Mouse (Mus musculus) forebrain, postnatal 0 days (tissue): ENCODE measurements at regions not wholly inside any gene's neighbourhood (a gene's known extent, or its start where the extent isn't known, plus 50 kb on each side); places are given as distances from the start of the nearest gene placed in this dataset.

Experiments used
- ATAC-seq: fragments of 200-750 bp; cut with Nextera tagmentation; 2 replicates; pipeline ENCODE4 v1.8.0; 2017; ENCODE audit warnings: mild to moderate bottlenecking, moderate library complexity
- DNase-seq: peaks from one replicate; pipeline ENCODE4 v3.0.0-alpha.2; 2015
- H3K27ac ChIP-seq: fragments of 300-500 bp; sonication (generic); 2 replicates; pipeline ENCODE4 v1.5.1; 2014; ENCODE audit warnings: low read depth, mild to moderate bottlenecking, antibody characterized with exemption, low read length, moderate library complexity, mixed read lengths
- H3K27me3 ChIP-seq: fragments of 300-500 bp; sonication (generic); 2 replicates; pipeline ENCODE4 v1.6.1; 2014; ENCODE audit warnings: mild to moderate bottlenecking, low read length, mixed read lengths; ENCODE audit not compliant: insufficient read depth
- H3K36me3 ChIP-seq: fragments of 300-500 bp; sonication (generic); 2 replicates; pipeline ENCODE4 v1.6.1; 2014; ENCODE audit warnings: mild to moderate bottlenecking, moderate library complexity; ENCODE audit not compliant: insufficient read depth
- H3K4me1 ChIP-seq: fragments of 300-500 bp; sonication (generic); 2 replicates; pipeline ENCODE4 v1.6.1; 2014; ENCODE audit warnings: antibody characterized with exemption; ENCODE audit not compliant: insufficient read depth
- H3K4me2 ChIP-seq: fragments of 300-500 bp; sonication (generic); 2 replicates; pipeline ENCODE4 v1.6.1; 2014; ENCODE audit warnings: low read depth, mild to moderate bottlenecking, moderate library complexity
- H3K4me3 ChIP-seq: fragments of 300-500 bp; sonication (generic); 2 replicates; pipeline ENCODE4 v1.5.1; 2014; ENCODE audit warnings: low read depth, low read length, mixed read lengths
- H3K9ac ChIP-seq: fragments of 300-500 bp; sonication (generic); 2 replicates; pipeline ENCODE4 v1.6.1; 2014; ENCODE audit warnings: mild to moderate bottlenecking
- H3K9me3 ChIP-seq: fragments of 300-500 bp; sonication (generic); 2 replicates; pipeline ENCODE4 v1.6.1; 2016; ENCODE audit warnings: low read length
- CTCF ChIP-seq: sonication (generic); IDR thresholded peaks from 2 replicates; pipeline ENCODE4 v1.5.1; 2016; ENCODE audit warnings: antibody characterized with exemption, control low read depth, low read depth
- WGBS: fragments of 180-500 bp; shearing (Covaris S2); extraction: QIAGEN DNeasy Blood & Tissue Kit; methylation state at CpG from one replicate; pipeline ENCODE4 v1.1.7; 2014; 5-methylcytosine and 5-hydroxymethylcytosine counted together

- Histone ChIP-seq H3K4me2 (no peak overlapping the region), H3K36me3 (no peaks in the 10 kb centered on the region), H3K27me3 (no peaks in the 10 kb centered on the region), H3K4me3 (no peak overlapping the region), H3K4me1 (peaks cover 3% of the 10 kb centered on the region), H3K27ac (no peak overlapping the region), H3K9ac (no peak overlapping the region), H3K9me3 (no peaks in the 10 kb centered on the region)
- DNase-seq (no peak), ATAC-seq (peak; percentile 70)
- 14% methylated on average over 2 of the region's 2 CpGs for WGBS
- no peak for TF ChIP-seq CTCF
Observed at GRCm38 (mm10) chr12:29121159-29121558, 369.6 kb downstream of the Eipr1 start.

- Histone ChIP-seq H3K36me3 (no peaks in the 10 kb centered on the region), H3K9ac (no peak overlapping the region), H3K9me3 (no peaks in the 10 kb centered on the region), H3K27ac (no peak overlapping the region), H3K27me3 (no peaks in the 10 kb centered on the region), H3K4me1 (peaks cover 3% of the 10 kb centered on the region), H3K4me2 (no peak overlapping the region), H3K4me3 (no peak overlapping the region)
- no peak for DNase-seq
- ATAC-seq = no peak
- 85% methylated on average over 4 of the region's 4 CpGs for WGBS
- no peak for TF ChIP-seq CTCF
Observed at GRCm38 (mm10) chr12:29122931-29123330, 371.3 kb downstream of the Eipr1 start.

- no peaks in the 10 kb centered on the region for H3K36me3 ChIP-seq
- H3K4me3 ChIP-seq = no peak overlapping the region
- H3K4me1 ChIP-seq = peaks cover 3% of the 10 kb centered on the region
- DNase-seq = no peak
- no peak overlapping the region for H3K9ac ChIP-seq
- no peak; the same call in 1 of the 2 replicates for ATAC-seq
- H3K27me3 ChIP-seq = no peaks in the 10 kb centered on the region
- no peak overlapping the region for H3K4me2 ChIP-seq
- H3K27ac ChIP-seq = 0 out of 2 replicates have a peak overlapping the region, but pooled peaks have one; percentile 21
- 43% methylated on average over 7 of the region's 7 CpGs for WGBS
- no peaks in the 10 kb centered on the region for H3K9me3 ChIP-seq
- no peak for TF ChIP-seq CTCF
Observed at GRCm38 (mm10) chr12:29124079-29124668, 372.6 kb downstream of the Eipr1 start.

GRCm38 (mm10) chr12:29128844-29129243, 377.2 kb downstream of the Eipr1 start:
- no peaks in the 10 kb centered on the region for H3K36me3 ChIP-seq
- DNase-seq (peak; percentile 53), ATAC-seq (peak; percentile 79)
- TF ChIP-seq CTCF = peak; percentile 73
- H3K4me1 ChIP-seq = peaks cover 2% of the 10 kb centered on the region
- no peak overlapping the region for H3K9ac ChIP-seq
- 51% methylated on average over 10 of the region's 10 CpGs for WGBS
- H3K4me3 ChIP-seq = no peak overlapping the region
- no peak overlapping the region for H3K27ac ChIP-seq
- no peak overlapping the region for H3K4me2 ChIP-seq
- no peaks in the 10 kb centered on the region for H3K9me3 ChIP-seq
- no peaks in the 10 kb centered on the region for H3K27me3 ChIP-seq

GRCm38 (mm10) chr12:29129331-29129730, 377.7 kb downstream of the Eipr1 start:
- Histone ChIP-seq H3K4me2 (no peak overlapping the region), H3K9me3 (no peaks in the 10 kb centered on the region), H3K4me3 (no peak overlapping the region), H3K9ac (no peak overlapping the region), H3K4me1 (no peaks in the 10 kb centered on the region), H3K27me3 (no peaks in the 10 kb centered on the region), H3K36me3 (no peaks in the 10 kb centered on the region), H3K27ac (no peak overlapping the region)
- DNase-seq = no peak
- no peak for TF ChIP-seq CTCF
- no peak for ATAC-seq
- WGBS = 49% methylated on average over 4 of the region's 4 CpGs

- H3K4me2 ChIP-seq = no peak overlapping the region
- WGBS = 87% methylated on average over 2 of the region's 2 CpGs
- H3K4me3 ChIP-seq = no peak overlapping the region
- no peaks in the 10 kb centered on the region for H3K9me3 ChIP-seq
- no peak for TF ChIP-seq CTCF
- no peak overlapping the region for H3K27ac ChIP-seq
- H3K36me3 ChIP-seq = no peaks in the 10 kb centered on the region
- no peak overlapping the region for H3K9ac ChIP-seq
- ATAC-seq = no peak
- no peak for DNase-seq
- no peaks in the 10 kb centered on the region for H3K27me3 ChIP-seq
- H3K4me1 ChIP-seq = peaks cover 13% of the 10 kb centered on the region
Observed at GRCm38 (mm10) chr12:29134326-29134725, 382.7 kb downstream of the Eipr1 start.

- H3K36me3 ChIP-seq = no peaks in the 10 kb centered on the region
- DNase-seq (peak; percentile 88), ATAC-seq (peak; percentile 83)
- no peak overlapping the region for H3K4me3 ChIP-seq
- no peaks in the 10 kb centered on the region for H3K27me3 ChIP-seq
- peak overlapping the region; percentile 73 for H3K27ac ChIP-seq
- H3K4me1 ChIP-seq = peaks cover 26% of the 10 kb centered on the region
- WGBS = 14% methylated on average over 5 of the region's 5 CpGs
- no peak for TF ChIP-seq CTCF
- H3K4me2 ChIP-seq = no peak overlapping the region
- no peaks in the 10 kb centered on the region for H3K9me3 ChIP-seq
- no peak overlapping the region for H3K9ac ChIP-seq
Observed at GRCm38 (mm10) chr12:29136850-29137268, 385.3 kb downstream of the Eipr1 start.
